Mouse (Mus musculus): ENCODE measurements around the gene Tmem28. TPM values are rescaled to one million over a fixed set of nuclear protein-coding genes. Genes with fewer than 3 reads are reported as not detected.

The Tmem28 gene
- 0.04 TPM in 1 of 2 replicates, not detected in the other for polyA plus RNA-seq (2015; fragmentation: Nextera tagmentation; extraction: Ambion mirVana)

DNA sequence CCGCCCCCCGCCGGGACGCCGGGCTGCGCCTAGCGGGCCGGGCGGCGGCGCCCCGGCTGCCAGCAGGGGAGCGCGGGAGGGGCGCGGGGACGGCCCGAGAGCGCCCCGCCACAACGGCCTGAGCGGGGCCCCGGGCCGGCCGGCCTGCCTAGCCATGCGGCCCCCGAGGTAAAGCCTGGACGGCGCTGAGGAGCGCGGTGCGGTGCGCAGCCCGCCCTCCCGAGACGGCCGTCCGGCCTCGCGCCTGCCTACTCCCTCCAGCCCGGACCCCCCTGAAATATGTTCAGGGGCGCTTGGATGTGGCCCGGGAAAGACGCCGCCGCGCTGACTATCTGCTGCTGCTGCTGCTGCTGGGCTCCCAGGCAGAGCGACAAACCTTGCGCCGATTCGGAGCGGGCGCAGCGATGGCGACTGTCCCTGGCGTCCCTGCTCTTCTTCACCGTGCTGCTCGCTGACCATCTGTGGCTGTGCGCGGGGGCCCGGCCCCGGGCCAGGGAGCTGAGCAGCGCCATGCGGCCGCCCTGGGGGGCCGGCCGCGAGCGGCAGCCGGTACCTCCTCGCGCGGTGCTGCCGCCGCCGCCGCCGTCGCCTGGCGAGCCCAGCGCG lies at the start of gene Tmem28:
Gene Tmem28, plus strand, starts transcription at position 232 of the 606 bp plus-strand sequence.
- WGBS = 23% methylated on average over 34 of the region's 82 CpGs
- H3K27me3 ChIP-seq (replicated peaks) = peaks cover 98% of the 10 kb centered on the region
- no peak for ATAC-seq (ENCODE audit: extremely low read depth, insufficient number of reproducible peaks, low FRiP score, low TSS enrichment)

DNA sequence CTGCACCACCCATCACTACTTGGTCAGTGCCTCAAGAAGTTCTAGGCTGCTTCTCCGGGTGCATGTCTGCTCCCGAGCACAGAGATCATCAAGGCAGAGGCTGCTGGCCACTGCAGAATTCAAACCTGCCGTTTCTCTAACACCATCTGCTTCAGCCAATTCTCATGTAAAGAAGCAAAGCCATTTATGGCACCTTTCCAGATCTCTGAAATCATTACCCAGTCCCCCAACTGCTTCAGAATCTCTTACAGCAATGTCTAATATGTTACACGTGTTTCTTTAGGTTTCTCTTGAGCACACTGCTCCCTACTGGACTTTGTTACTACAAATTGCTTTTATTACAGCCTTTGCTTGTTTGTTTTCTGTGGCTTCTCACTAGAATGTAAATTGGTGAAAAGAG lies 40.5 kb upstream of the Tmem28 start:
- no peak overlapping the region for H3K27ac ChIP-seq (replicated peaks)
- WGBS = 51% methylated on average over 4 of the region's 4 CpGs
- H3K9me3 ChIP-seq = no peaks in the 10 kb centered on the region
- no peaks in the 10 kb centered on the region for H3K36me3 ChIP-seq
- H3K4me3 ChIP-seq = no peak overlapping the region
- H3K9ac ChIP-seq = no peak overlapping the region
- no peak overlapping the region for H3K4me2 ChIP-seq
- H3K4me1 ChIP-seq = no peaks in the 10 kb centered on the region
- ATAC-seq (ENCODE audit: extremely low read depth, insufficient number of reproducible peaks, low FRiP score, low TSS enrichment) = no peak
- peaks cover 7% of the 10 kb centered on the region for H3K27me3 ChIP-seq (replicated peaks)

More for the DNA sequence above, at the start of gene Tmem28:
- H3K9ac ChIP-seq = no peak within 1 kb of the TSS
- H3K4me2 ChIP-seq = peak within 1 kb of the TSS; percentile 77
- H3K9me3 ChIP-seq = peaks cover 3% of the 10 kb centered on the region; the same call in 1 of the 2 replicates
- no peaks in the 10 kb centered on the region for H3K36me3 ChIP-seq
- H3K4me1 ChIP-seq = 0 out of 2 replicates have a peak, but pooled peaks cover 5% of the 10 kb centered on the region
- no peak within 1 kb of the TSS for H3K27ac ChIP-seq (replicated peaks)
- peak within 1 kb of the TSS; percentile 57 for H3K4me3 ChIP-seq

DNA sequence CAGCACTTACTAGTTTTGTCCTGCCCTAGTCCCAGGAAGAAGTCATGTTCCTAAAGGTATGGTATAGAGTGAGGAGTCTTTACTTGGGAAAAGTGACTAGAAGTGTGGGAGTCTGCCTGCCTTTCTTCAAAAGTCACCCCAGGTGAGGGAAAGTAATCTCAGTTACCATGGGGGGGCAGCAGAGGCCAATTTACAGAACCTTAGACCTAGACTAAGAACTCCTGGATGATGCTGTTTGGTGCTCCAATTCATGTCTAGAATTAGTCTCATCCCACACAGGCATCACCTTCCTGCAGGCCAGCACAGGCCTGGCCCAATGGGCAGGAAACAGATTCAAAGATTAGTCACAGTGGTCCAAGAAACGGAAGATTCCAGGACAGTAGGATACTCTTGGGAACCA lies 12.4 kb upstream of the Tmem28 start:
- Histone ChIP-seq H3K27ac (replicated peaks) (no peak overlapping the region), H3K4me2 (no peak overlapping the region), H3K9ac (no peak overlapping the region), H3K4me3 (no peak overlapping the region), H3K36me3 (no peaks in the 10 kb centered on the region), H3K9me3 (no peaks in the 10 kb centered on the region), H3K4me1 (no peaks in the 10 kb centered on the region), H3K27me3 (replicated peaks) (peaks cover 23% of the 10 kb centered on the region)
- no peak for ATAC-seq (ENCODE audit: extremely low read depth, insufficient number of reproducible peaks, low FRiP score, low TSS enrichment)
- 33% methylated on average over 1 of the region's 1 CpGs for WGBS

DNA sequence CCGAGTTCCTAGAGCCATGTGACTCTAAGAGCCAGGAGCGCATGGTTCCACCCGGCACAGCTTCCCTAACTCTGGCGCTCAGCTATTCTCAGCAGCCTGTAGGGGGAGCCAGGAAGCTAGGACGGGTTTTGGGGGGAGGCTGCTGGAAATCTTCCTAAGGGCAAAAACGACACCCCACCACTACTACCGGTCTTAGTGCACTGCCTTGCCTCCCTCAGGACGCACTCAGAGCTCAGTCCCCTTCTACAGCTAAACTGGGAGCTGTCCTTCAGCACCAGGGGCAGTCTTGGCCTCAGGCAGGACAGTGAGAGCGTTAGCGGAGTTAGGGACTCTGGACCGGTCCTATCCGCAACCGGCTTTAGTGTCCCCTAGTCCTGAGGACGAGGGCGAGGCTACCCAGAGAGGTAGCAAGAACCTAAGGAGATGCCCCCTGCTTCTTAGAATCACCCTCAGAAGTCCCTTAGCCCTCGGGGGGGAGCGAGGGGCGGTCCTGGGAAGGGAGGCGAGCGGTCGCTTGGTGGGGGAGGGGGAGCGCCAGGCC lies 1.4 kb upstream of the Tmem28 start:
- no peak overlapping the region for H3K27ac ChIP-seq (replicated peaks)
- peak overlapping the region; percentile 77 for H3K4me2 ChIP-seq
- H3K36me3 ChIP-seq = no peaks in the 10 kb centered on the region
- peaks cover 89% of the 10 kb centered on the region for H3K27me3 ChIP-seq (replicated peaks)
- H3K9ac ChIP-seq = no peak overlapping the region
- 10% methylated on average over 22 of the region's 22 CpGs for WGBS
- peaks cover 3% of the 10 kb centered on the region; the same call in 1 of the 2 replicates for H3K9me3 ChIP-seq
- ATAC-seq (ENCODE audit: extremely low read depth, insufficient number of reproducible peaks, low FRiP score, low TSS enrichment) = no peak
- peak overlapping the region; percentile 57 for H3K4me3 ChIP-seq
- H3K4me1 ChIP-seq = 0 out of 2 replicates have a peak, but pooled peaks cover 5% of the 10 kb centered on the region

DNA sequence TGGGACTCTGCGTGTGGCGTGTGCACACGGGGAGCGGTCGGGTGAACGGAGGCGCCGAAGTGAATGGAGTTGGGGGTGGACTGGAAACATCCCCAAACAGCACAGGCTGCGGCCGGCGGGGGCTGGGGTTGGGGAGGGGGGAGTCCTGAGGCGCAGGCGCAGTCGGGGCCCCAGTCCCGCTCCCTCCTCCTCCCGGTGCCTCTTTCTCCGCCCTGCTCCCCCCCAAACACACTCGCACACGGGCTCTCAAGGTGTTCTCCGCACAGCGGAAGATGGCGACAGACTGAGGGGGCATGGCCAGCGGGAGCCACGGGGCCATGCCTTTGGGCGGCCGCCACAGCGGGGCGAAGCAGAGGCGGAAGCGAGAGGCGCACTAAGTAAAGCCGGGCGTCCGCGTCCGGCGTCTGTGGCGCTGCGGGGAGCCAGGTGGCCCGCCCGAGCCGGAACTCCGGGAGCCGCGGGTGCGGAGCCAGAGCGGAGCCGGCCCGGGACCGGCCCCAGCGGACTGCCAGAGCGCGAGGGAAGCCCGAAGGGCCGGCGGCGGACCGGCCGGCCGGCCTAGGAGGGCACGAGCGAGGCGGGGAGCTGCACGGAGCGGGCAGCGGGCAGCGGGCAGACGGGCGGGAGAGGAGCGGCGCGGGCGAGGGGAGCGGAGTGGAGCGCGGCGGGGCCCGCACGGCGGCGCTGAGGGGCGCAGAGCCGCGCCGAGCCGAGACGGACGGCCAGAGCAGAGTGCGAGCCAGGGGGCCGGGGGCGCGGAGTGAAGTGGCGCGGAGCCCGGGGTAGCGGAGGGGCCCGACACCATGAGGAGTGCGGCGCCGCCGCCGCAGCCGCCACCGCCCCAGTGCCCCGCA lies 658 bp upstream of the Tmem28 start:
- no peak for ATAC-seq (ENCODE audit: extremely low read depth, insufficient number of reproducible peaks, low FRiP score, low TSS enrichment)
- H3K9ac ChIP-seq = no peak overlapping the region
- peaks cover 90% of the 10 kb centered on the region for H3K27me3 ChIP-seq (replicated peaks)
- H3K4me3 ChIP-seq = peak overlapping the region; percentile 57
- H3K9me3 ChIP-seq = peaks cover 3% of the 10 kb centered on the region; the same call in 1 of the 2 replicates
- no peaks in the 10 kb centered on the region for H3K36me3 ChIP-seq
- 0 out of 2 replicates have a peak, but pooled peaks cover 5% of the 10 kb centered on the region for H3K4me1 ChIP-seq
- H3K27ac ChIP-seq (replicated peaks) = no peak overlapping the region
- 19% methylated on average over 59 of the region's 105 CpGs for WGBS
- peak overlapping the region; percentile 77 for H3K4me2 ChIP-seq

DNA sequence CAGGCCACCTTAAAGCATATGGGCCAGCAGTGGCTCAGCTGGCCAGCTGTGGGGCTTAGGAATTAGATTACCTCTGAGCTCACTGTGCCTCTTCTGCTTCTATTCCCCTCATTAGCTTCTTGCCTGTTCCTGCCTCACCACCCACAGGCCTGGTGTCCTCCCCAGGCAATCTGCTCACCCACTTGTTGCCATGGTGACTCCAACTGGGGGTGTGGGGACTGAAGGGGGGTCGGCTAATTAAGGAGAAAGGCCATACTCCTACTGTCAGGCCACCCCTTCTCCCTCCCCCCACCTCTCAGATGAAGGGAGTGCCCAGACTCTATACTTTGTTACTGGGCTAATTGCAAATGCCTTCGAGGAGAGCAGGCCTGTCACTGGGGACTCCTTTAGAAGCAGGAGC lies 21.3 kb downstream of the Tmem28 start:
- Histone ChIP-seq H3K27me3 (replicated peaks) (peaks cover 48% of the 10 kb centered on the region), H3K4me2 (no peak overlapping the region), H3K9me3 (no peaks in the 10 kb centered on the region), H3K4me1 (no peaks in the 10 kb centered on the region), H3K36me3 (no peaks in the 10 kb centered on the region), H3K4me3 (no peak overlapping the region), H3K9ac (no peak overlapping the region), H3K27ac (replicated peaks) (no peak overlapping the region)
- 13% methylated on average over 2 of the region's 2 CpGs for WGBS
- no peak for ATAC-seq (ENCODE audit: extremely low read depth, insufficient number of reproducible peaks, low FRiP score, low TSS enrichment)

DNA sequence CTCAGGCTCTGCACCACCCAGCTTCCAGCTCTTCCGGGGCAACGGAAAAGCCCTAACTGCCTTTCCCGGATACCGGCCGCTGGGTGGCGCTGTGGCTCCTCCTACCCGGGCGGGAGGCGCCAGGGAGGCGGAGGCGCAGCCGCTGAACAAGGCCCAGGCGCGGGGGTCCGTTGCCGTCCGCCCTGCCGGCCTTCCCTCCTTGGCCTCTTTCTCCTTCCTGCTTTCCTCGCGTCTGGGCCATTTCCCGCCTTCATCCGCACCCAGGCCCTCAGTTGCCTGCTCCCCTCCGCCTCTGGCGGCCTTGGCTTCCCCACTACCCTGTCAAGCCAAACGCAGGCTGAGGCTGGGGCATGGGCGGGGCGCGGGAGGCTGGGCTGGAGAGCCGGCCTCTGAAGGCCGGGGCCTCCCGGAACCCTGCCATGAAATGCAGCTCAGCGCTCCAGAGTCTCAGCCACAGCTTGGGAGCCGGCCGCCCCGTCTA lies 32.5 kb downstream of the Tmem28 start:
- 14% methylated on average over 33 of the region's 35 CpGs for WGBS

DNA sequence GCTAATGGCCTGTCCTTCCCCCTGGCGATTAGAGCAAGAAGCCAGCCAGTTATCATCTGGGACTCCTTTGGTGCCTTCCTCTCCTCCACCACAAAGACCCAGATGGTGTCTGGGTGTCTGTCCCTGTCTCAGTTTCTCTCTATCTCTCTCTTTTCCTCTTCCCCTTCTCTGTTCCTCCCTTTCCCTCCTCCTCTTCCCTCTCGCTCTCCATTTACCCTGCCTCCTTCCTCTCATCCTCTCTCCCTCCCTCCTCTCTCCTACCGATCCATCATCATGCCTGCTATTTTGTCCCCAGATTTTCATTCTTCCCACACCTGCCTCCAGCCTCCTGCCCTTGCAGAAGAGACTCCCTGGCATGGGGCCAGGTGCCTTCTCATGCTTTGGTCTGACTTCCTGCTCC lies 33.0 kb downstream of the Tmem28 start:
- no peaks in the 10 kb centered on the region for H3K4me1 ChIP-seq
- peak; percentile 19; the same call in 1 of the 2 replicates for ATAC-seq (ENCODE audit: extremely low read depth, insufficient number of reproducible peaks, low FRiP score, low TSS enrichment)
- H3K36me3 ChIP-seq = no peaks in the 10 kb centered on the region
- WGBS = 71% methylated on average over 2 of the region's 3 CpGs
- no peaks in the 10 kb centered on the region for H3K9me3 ChIP-seq
- H3K4me3 ChIP-seq = peak overlapping the region; percentile 53
- H3K27me3 ChIP-seq (replicated peaks) = peaks cover 55% of the 10 kb centered on the region
- peak overlapping the region; percentile 65 for H3K4me2 ChIP-seq
- H3K27ac ChIP-seq (replicated peaks) = peak overlapping the region; percentile 73
- peak overlapping the region; percentile 81 for H3K9ac ChIP-seq

More for the DNA sequence above, 32.5 kb downstream of the Tmem28 start:
- Histone ChIP-seq H3K36me3 (no peaks in the 10 kb centered on the region), H3K4me3 (peak overlapping the region; percentile 53), H3K9ac (peak overlapping the region; percentile 81), H3K4me1 (no peaks in the 10 kb centered on the region), H3K27me3 (replicated peaks) (peaks cover 56% of the 10 kb centered on the region), H3K4me2 (peak overlapping the region; percentile 65), H3K27ac (replicated peaks) (peak overlapping the region; percentile 73), H3K9me3 (no peaks in the 10 kb centered on the region)
- ATAC-seq (ENCODE audit: extremely low read depth, insufficient number of reproducible peaks, low FRiP score, low TSS enrichment) = peak; percentile 66

DNA sequence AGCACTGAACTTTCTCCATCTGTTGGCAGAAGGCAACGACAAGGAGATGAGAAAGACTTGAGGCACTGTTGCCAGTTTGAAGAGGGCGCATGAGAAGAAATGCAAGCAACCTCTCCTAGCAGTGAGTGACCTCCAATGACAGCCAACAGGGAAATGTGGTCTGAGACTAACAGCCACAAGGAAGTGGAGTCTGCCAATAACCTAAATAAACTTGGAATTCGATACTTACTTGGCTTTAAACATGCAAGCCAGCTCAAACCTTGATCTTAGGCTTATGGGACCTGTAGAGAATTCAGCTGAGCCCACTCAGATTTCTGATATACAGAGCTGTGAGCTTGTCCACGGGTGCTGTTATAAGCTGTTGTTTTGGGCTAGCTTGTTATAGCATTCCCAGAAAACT lies 51.4 kb downstream of the Tmem28 start:
- H3K4me2 ChIP-seq = no peak overlapping the region
- H3K27me3 ChIP-seq (replicated peaks) = peaks cover 2% of the 10 kb centered on the region; the same call in 1 of the 2 replicates
- H3K4me3 ChIP-seq = no peak overlapping the region
- no peak for ATAC-seq (ENCODE audit: extremely low read depth, insufficient number of reproducible peaks, low FRiP score, low TSS enrichment)
- H3K9me3 ChIP-seq = no peaks in the 10 kb centered on the region
- H3K36me3 ChIP-seq = no peaks in the 10 kb centered on the region
- WGBS = 72% methylated on average over 4 of the region's 4 CpGs
- H3K9ac ChIP-seq = no peak overlapping the region
- H3K27ac ChIP-seq (replicated peaks) = peak overlapping the region; percentile 84
- peaks cover 19% of the 10 kb centered on the region for H3K4me1 ChIP-seq

DNA sequence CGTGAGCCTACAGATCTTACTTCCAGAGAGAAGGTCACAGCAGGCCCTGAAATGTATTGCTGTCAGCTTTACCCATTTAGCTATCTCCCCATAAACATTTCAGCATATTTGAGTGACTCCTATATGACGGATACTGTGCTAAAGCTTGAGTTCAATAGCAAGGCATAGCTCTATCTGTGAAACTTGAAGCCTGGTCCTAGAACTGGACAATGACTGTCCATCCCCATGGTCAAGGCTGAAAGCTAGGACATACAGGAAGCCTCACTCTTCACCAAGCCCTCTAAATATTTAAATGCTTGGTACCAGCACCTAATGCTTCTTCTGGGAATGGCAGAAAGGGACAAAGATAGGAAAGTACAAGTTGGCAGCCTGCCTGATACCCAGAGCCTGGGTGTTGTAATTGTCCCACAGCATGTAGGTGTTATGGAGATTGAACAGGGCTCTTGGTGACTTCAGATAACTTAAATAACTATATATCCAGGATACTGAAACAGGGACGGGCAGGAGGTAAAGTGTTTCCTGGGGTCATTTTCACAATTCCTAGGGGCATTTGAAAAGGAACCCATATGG lies 51.9 kb downstream of the Tmem28 start:
- Histone ChIP-seq H3K4me1 (peaks cover 19% of the 10 kb centered on the region), H3K27me3 (replicated peaks) (peaks cover 2% of the 10 kb centered on the region; the same call in 1 of the 2 replicates), H3K4me3 (no peak overlapping the region), H3K4me2 (no peak overlapping the region), H3K9ac (no peak overlapping the region), H3K27ac (replicated peaks) (peak overlapping the region; percentile 84), H3K9me3 (no peaks in the 10 kb centered on the region), H3K36me3 (no peaks in the 10 kb centered on the region)
- 43% methylated on average over 3 of the region's 3 CpGs for WGBS
- no peak for ATAC-seq (ENCODE audit: extremely low read depth, insufficient number of reproducible peaks, low FRiP score, low TSS enrichment)

Measured in heart, embryonic 13.5 days (tissue).